Comparison of ENCODE assay signal across 23 mouse cellular contexts in the genomic region with DNA sequence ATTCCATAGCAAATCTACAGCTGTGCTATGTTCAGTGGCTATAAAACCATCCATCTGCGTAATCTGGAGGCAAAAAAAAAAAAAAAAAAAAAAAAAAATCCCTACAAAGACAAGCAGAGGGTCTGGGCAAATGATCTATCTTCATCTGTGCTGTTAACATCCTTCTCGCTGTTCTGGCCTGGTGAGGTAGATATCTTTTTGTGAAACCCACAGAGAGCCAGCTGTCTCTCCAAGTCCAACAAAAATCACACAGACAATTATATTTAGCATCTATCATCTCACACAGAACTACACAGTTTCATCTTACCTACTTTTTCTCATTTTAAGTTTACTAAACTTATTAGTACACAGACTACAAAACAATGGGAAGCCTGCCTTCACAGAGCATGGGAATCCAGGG.
"Had no signal": no experiment of that assay in that cellular context is flagged by ENCODE, and none has a peak within 500 bp of the region (broad histone marks: within the 10 kb centered on the region; RNA-seq: fewer than 3 reads in every experiment).

No protein-coding gene starts in this region.

- H3K4me3 ChIP-seq: embryonic facial prominence, embryonic 10.5 days; embryonic facial prominence, embryonic 12.5 days; embryonic facial prominence, embryonic 13.5 days; embryonic facial prominence, embryonic 15.5 days; erythroblast, embryonic 14.5 days; forebrain, embryonic 10.5 days; forebrain, embryonic 12.5 days; forebrain, embryonic 13.5 days; forebrain, embryonic 15.5 days; gastrocnemius, adult 2 months; heart, adult 2 months; heart, embryonic 10.5 days had no signal

- ATAC-seq: forebrain, embryonic 13.5 days; forebrain, embryonic 14.5 days had no signal

- DNase-seq: cerebellum, adult 9-10 months; cerebellum, adult 9-11 months; embryo, embryonic 11 days; forebrain, postnatal 0 days; gastrocnemius, adult 2 months; gastrocnemius, postnatal 10 days; gastrocnemius, postnatal 14 days; gastrocnemius, postnatal 25 days; gastrocnemius, postnatal 36 days; heart, adult 11 months; heart, adult 18-20 months; heart, adult 2 months had no signal

- H3K27ac ChIP-seq: embryonic facial prominence, embryonic 10.5 days; embryonic facial prominence, embryonic 12.5 days; embryonic facial prominence, embryonic 13.5 days; embryonic facial prominence, embryonic 15.5 days; forebrain, embryonic 10.5 days; forebrain, embryonic 12.5 days; forebrain, embryonic 13.5 days; forebrain, embryonic 15.5 days; gastrocnemius, adult 2 months; heart, adult 2 months; heart, embryonic 10.5 days had no signal
